Mouse (Mus musculus) CH12.LX (cell line): ENCODE results near the gene Nudt5.

Experiments used
- BHLHE40 ChIP-seq: IDR thresholded peaks from 2 replicates; pipeline ENCODE4 v1.6.1; 2011; ENCODE audit warnings: mild to moderate bottlenecking, low read depth, low read length, improper control_type of control experiment
- CTCF ChIP-seq, 2 experiments: IDR thresholded peaks in 1 of 2; conservative IDR thresholded peaks in 1 of 2; 2 replicates each; pipeline ENCODE4 v1.5.1; 2011 to 2012; ENCODE audit warnings: low read depth in 2 of 2, low read length in 2 of 2, improper control_type of control experiment in 1 of 2, inconsistent platforms in 1 of 2, mild to moderate bottlenecking in 1 of 2, moderate library complexity in 1 of 2
- EP300 ChIP-seq: IDR thresholded peaks from 2 replicates; pipeline ENCODE4 v1.6.1; 2011; ENCODE audit warnings: low read length, improper control_type of control experiment
- HCFC1 ChIP-seq: IDR thresholded peaks from 2 replicates; pipeline ENCODE4 v1.6.1; 2012; ENCODE audit warnings: low read depth, mild to moderate bottlenecking, inconsistent platforms, low read length, improper control_type of control experiment
- POLR2A ChIP-seq: IDR thresholded peaks from 2 replicates; pipeline ENCODE4 v1.6.1; 2011; ENCODE audit warnings: low read depth, mild to moderate bottlenecking, improper control_type of control experiment, low read length
- POLR2AphosphoS2 ChIP-seq: IDR thresholded peaks from 2 replicates; pipeline ENCODE4 v1.6.1; 2011; ENCODE audit warnings: low read depth, low read length, improper control_type of control experiment
- RCOR1 ChIP-seq: conservative IDR thresholded peaks from 2 replicates; pipeline ENCODE4 v1.6.1; 2012; ENCODE audit warnings: low read depth, mild to moderate bottlenecking, inconsistent platforms, low read length, improper control_type of control experiment
- SMC3 ChIP-seq: IDR thresholded peaks from 2 replicates; pipeline ENCODE4 v1.6.1; 2011; ENCODE audit warnings: low read depth, low read length, improper control_type of control experiment
- USF2 ChIP-seq: conservative IDR thresholded peaks from 2 replicates; pipeline ENCODE4 v1.6.1; 2011; ENCODE audit warnings: low read depth, low read length, improper control_type of control experiment
- ZC3H11A ChIP-seq: IDR thresholded peaks from 2 replicates; pipeline ENCODE4 v1.6.1; 2012; ENCODE audit warnings: low read depth, mild to moderate bottlenecking, inconsistent platforms, low read length, improper control_type of control experiment
- ZMIZ1 ChIP-seq: IDR thresholded peaks from 2 replicates; pipeline ENCODE4 v1.6.1; 2012; ENCODE audit warnings: low read depth, mild to moderate bottlenecking, inconsistent platforms, low read length, improper control_type of control experiment

GRCm38 (mm10) chr2:5824213-5824612 lies 20.6 kb upstream of the Nudt5 start:
- TF ChIP-seq POLR2A (no peak), EP300 (no peak), HCFC1 (no peak), POLR2AphosphoS2 (no peak), CTCF (conservative IDR thresholded peaks at IDR 0.05 in 1 of 2, IDR thresholded peaks at IDR 0.05 in 1 of 2; ENCODE audit: low read depth in 2 of 2, low read length in 2 of 2) (peak in 1 of 2 experiments; percentile 70; a peak in 3 of 4 replicates), BHLHE40 (no peak), RCOR1 (no peak), ZMIZ1 (no peak), USF2 (no peak), SMC3 (peak; percentile 62), ZC3H11A (no peak)
